Mouse (Mus musculus): ENCODE data around the gene Tlcd2. TPM values are rescaled to one million over a fixed set of nuclear protein-coding genes. Genes with fewer than 3 reads are reported as not detected.
A peak's percentile ranks its signal among the peaks of the same experiment; 100 is the strongest.
"Not testable (repeated sequence)": the region's sequence is repeated elsewhere in the genome, so short reads cannot be mapped to it uniquely, and the experiment has no call there.

The Tlcd2 gene
- total RNA-seq, 1 experiment from 2014 or later, result 1.0 TPM

DNA sequence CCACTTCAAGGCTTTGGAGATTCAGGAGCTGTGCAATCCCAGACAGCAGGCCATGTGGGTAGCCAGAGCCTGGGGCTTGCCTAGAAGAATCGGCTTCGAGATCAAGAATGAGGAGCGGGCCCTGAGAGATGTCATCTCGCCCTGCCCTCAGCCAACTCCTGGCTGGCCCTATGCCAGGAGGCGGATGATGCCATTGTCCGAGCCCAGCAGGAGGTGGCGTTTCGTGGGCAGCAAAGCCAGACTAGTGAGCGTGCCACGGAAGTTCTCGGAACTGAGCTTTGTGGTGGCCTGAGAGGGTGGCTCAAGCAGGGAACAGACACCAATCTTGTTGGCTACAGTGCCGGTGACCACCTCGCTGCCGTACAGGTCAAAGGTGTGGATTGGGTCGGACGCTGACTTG lies 19.9 kb upstream of the Tlcd2 start:
- ATAC-seq (replicated peaks; ENCODE audit: insufficient number of reproducible peaks, low FRiP score, low TSS enrichment, poor library complexity, severe bottlenecking), result no peak

DNA sequence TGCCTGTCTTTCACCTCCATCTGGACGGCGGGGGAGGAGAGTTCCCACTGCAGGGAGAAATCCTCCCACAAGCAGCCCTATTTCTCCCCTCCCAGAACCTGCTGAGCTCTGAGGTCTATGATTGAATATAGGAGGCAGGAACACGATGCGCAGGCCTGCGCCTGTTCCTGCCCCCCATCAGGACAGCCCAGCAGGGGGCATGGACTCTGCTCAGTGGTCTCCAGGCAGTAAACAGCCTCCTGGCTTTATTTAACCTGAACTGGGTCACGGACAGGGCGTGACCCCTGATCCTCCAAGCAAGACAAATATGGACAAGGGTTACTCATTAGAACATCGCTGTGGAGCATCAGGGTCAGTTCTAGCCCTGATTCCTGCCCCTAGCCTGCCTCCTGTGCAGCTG lies 17.8 kb upstream of the Tlcd2 start:
- ATAC-seq (replicated peaks; ENCODE audit: insufficient number of reproducible peaks, low FRiP score, low TSS enrichment, poor library complexity, severe bottlenecking), result no peak

DNA sequence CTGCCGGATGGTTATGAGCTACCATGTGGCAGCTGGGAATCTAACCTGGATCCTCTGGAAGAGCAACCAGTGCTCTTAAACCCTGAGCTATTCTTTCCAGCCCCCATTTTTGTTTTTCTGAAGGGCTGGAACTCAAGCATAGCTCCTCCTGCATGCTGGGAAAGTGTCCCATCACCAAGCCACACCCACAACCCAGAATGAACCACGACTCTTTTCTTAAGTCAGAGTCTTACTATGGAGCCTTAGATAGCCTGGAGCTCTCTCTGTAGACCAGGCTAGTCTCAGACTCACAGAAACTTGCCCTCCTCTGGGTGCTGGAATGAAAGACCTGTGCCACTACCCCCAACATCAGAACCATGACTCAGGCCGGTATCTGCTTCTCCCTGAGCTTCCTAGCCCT lies 12.9 kb upstream of the Tlcd2 start:
- no peak for ATAC-seq (replicated peaks; ENCODE audit: insufficient number of reproducible peaks, low FRiP score, low TSS enrichment, poor library complexity, severe bottlenecking)

DNA sequence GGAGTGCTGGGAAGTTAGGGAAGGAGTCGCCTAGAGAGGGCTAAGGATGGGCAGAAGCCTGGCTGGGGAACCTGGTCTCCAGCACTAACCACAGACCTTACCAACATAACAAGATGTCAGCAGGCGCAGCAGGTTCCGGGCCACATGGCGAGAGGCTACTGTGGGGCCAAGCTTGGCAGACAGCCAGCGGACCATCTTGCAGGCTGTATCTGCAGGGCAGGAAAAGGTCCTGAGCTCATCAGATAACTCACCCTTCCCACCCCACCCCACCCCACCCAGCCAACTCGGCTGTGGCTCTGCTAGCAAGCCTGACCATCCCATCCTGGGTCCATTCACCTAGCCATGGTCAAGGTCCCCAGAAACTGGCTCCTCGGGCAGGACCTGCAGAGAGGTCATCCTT lies 11.8 kb upstream of the Tlcd2 start:
- no peak for ATAC-seq (replicated peaks; ENCODE audit: insufficient number of reproducible peaks, low FRiP score, low TSS enrichment, poor library complexity, severe bottlenecking)

DNA sequence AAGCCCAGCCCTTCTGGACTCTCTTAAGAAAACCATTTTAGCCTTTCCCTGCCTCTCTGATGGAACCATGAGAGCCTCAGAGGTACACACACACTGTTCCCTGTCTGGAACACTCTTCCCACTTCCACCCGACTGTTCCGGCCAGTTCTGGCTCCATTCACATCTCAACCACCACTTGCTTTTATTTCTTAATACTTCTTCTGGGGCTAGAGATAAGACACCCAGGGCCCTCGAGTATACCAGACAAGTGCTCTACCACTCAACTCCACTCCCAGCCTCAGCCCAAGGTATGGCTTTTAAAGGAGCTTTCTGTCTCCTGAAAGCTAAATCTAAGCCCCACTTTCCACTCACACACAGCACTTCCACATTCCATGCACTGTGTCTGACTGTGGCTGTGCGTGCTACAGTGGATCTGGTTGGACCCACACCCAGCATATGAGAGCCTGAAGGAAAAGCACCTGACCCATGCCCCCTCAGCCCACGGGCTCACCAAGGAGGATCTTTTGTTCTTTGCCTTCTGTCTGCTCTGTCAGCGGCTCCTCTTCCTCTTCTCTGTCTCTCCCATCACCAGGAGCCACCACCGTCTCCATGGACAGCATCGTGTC lies 11.1 kb upstream of the Tlcd2 start:
- ATAC-seq (replicated peaks; ENCODE audit: insufficient number of reproducible peaks, low FRiP score, low TSS enrichment, poor library complexity, severe bottlenecking), result no peak

DNA sequence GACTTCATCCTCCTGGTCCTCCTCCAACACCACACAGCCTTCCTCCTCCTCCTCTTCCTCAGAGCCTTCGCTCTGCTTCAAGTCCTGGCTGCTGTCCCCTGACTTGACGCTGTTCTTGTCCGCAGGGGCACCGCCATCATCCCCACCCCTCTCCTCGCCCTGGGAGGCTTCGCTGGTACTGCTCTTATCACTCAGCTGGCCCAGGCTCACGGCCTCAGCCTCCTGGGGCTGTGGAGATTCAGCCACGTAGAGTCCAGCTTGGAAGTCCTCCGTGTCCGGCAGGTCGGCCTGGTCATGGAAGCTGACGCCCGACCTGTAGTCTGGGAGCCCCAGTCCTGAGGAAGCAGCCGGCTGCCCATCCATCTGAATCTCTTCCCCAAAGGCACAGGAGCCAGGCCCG lies 10.6 kb upstream of the Tlcd2 start:
- no peak for ATAC-seq (replicated peaks; ENCODE audit: insufficient number of reproducible peaks, low FRiP score, low TSS enrichment, poor library complexity, severe bottlenecking)

DNA sequence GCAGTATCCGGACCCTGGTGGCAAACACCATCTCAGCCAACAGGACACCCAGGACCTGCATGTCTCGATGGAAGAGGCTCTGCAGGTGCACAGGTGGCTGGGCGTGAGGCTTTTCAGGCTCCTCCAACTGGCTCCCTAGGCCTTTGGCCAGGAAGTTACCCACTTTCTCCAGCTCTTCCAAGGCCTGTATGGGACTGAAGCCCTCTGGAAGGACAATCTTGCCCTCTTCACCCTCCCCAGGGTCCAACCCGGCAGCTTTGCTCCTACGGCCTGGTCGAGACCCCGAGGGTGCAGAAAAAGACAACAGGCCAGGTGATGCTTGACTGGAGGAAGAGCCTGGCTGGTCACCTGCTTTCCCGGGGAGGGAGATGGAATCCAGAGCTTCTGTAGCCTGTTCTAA lies 9.4 kb upstream of the Tlcd2 start:
- ATAC-seq (replicated peaks; ENCODE audit: insufficient number of reproducible peaks, low FRiP score, low TSS enrichment, poor library complexity, severe bottlenecking), result no peak

DNA sequence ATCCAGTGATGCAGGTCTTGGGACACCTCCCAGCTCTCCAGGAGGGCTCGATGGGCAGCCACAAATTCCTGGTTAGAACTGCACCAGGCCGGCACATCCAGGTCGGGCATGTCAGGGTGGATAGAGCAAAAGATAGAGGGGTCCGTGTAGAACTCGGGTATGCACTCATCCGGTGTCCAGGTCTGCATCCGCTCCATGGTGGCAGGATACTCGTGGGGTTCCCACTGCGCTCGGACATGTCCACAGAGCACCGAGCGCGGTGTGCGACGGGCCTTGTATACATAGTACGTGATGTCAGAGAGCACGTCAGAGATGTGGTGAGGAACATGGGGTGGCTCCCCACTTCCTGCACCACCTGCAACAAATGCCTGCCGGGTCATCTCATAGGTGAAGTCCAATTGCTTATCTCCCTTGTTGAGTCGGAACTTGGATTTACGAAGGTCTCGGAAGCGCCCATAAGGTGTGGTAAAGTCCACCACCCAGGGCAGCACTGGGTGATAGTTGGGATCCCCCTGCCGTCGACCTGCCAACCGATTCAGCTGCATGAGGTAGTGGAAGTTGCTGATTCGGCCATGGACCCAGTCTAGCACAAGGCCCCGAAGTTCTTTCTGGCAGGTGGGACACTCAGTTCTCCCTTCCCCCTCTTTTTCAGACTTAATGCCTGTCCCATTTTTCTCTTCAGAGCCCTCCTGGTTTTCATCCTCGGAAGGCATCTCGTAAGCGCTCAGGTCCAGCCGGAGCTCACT lies 8.5 kb upstream of the Tlcd2 start:
- no peak for ATAC-seq (replicated peaks; ENCODE audit: insufficient number of reproducible peaks, low FRiP score, low TSS enrichment, poor library complexity, severe bottlenecking)

DNA sequence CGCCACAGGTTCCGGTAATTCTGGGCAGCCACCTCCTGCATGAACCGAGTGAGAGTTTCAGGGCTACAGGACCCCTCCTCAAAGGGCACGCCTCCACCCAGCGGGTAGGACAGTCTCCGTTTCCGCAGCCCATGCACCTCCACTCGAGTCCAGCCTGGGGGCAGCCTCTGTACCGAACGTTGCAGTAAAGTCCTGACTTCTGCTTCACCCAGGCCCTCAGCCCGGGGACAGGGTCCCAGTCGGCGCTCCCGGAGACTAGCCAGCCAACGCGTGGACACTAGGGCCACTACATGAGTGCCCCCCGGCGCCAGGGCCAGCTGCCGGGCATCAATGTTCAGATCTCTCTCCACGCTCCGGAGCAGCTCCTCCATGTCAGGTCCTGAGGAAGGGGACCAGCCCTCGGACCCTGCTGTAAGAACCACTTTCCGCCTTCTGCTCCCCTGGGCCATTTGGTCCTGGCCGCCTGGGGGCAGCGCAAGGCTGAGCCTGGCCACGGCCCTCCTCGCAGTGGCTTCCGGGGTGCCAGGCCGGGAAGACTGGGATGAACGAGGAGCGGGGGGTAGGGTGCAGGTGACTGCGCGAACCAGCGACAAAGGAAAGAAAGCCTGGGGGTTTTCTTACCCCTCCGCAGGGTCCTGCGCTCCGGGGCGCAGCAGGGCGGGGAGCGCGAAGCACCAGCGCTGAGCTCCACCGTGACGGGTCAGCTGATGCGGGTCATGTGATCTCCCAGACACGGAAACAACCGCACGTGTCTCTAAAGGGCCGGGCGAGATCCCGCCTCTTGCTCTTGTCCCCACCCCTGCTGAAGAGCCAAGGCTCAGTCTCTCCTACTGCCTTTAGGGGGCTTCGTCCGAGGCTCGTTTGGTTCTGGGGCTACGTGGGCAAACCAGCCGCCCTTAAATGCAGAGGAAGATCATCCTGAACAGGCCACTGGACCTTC lies 7.3 kb upstream of the Tlcd2 start, which contains the start of gene Wdr81:
Gene Wdr81, minus strand, starts transcription at position 727 of the 940 bp plus-strand sequence.
- ATAC-seq (replicated peaks; ENCODE audit: insufficient number of reproducible peaks, low FRiP score, low TSS enrichment, poor library complexity, severe bottlenecking), result peak; percentile 68

DNA sequence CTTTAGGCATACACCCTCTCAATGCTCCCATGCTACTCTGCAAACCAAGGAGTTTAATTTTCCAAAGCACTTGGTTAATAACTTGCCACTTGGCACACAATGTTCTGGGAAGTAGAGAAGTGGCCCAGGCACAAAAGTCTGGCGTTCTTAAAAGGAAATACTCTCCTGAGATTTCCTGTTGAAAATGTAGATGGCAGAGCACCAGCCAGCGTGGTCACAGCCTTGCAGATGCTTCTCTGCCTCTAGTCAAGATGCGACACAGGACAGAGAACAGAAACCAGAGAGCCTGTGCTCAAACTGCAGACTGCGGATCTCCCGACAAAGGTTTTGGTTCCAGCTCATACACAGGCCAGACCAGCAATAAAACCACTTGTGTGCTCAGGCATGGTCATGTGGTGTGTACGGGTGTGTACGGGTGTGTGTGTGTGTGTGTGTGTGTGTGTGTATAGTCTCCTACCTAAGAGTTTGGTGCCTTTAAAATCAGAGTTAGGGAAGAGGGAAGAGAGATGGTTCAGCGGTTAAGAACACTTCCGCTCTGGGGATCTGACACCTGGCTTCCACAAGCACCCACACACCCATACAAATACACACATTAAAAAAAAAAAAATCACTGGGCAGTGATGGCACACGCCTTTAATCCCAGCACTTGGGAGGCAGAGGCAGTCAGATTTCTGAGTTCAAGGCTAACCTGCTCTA lies 6.3 kb upstream of the Tlcd2 start:
- no peak for ATAC-seq (replicated peaks; ENCODE audit: insufficient number of reproducible peaks, low FRiP score, low TSS enrichment, poor library complexity, severe bottlenecking)

DNA sequence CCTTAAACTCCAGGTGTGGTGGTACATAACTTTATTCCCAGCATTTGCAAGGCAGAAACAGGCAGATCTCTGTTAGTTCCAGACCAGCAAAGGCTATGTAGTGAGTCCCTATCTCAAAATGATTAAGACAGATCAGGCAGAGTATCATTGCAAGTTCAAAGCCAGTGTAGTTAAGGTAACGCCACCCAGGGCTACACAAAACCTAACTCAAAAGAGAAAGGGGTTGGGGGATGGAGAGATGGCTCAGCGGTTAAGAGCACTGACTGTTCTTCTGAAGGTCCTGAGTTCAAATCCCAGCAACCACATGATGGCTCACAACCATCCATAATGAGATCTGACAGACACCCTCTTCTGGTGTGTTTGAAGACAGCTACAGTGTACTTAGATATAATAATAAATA lies 5.5 kb upstream of the Tlcd2 start:
- ATAC-seq (replicated peaks; ENCODE audit: insufficient number of reproducible peaks, low FRiP score, low TSS enrichment, poor library complexity, severe bottlenecking), result not testable (repeated sequence)

DNA sequence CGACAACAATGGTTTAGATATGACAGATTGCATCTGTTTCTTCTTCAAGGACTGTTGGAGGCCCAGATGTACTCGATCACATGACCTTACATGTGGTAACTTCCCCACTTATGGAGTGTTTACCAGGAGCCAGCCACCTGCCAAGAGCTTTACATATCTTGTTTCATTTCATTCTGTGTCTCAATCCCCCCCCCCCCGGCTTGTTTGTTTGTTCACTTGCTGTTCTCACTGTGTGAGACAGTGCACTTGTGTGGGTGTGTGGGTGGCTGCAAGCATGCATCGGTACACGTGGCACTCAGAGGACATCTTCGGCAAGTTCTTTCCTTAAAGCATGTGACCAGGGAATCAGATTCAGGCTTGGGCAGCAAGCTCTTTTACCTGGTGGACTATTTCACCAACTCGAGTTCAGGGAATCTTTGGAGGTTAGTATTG lies 5.1 kb upstream of the Tlcd2 start:
- no peak for ATAC-seq (replicated peaks; ENCODE audit: insufficient number of reproducible peaks, low FRiP score, low TSS enrichment, poor library complexity, severe bottlenecking)

DNA sequence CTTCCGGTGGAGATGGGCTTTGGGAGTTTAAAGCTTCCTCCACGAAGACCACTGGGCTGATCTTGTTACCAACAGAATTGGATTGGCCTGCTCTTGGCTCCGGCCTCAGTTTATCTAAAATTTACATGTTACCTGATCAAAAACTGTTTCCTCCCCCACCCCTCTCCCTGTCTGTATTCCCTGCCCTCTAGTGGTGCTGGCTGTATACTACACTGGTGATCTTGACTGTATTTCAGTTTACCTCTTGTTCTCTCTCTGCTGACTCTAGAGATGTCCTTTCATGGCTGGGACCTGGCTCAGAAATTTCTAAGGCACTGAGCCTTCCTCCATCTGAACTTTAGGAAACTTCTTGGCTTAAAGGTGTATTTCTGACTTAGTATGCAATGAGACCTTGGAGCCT lies 3.3 kb upstream of the Tlcd2 start:
- no peak for ATAC-seq (replicated peaks; ENCODE audit: insufficient number of reproducible peaks, low FRiP score, low TSS enrichment, poor library complexity, severe bottlenecking)

DNA sequence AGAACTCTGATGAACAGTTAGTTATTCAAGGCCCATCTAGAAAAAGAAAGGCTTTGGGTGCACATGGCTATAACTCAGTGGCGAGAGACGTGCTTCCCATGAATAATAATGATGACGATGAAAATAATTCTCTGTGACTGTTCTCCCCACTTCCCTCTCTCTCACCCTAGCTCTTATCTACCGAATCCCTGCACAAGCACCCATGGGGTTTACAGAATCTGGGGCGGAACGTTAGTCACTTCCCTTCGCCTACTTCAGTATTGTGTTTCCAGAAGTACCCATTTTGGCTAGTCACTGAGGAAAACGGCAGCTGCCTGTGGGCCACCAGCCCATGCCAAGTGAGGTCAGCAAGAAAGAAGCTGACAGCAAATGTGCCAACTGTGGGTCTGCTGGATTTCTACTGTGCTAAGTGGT lies 2.9 kb upstream of the Tlcd2 start:
- ATAC-seq (replicated peaks; ENCODE audit: insufficient number of reproducible peaks, low FRiP score, low TSS enrichment, poor library complexity, severe bottlenecking), result no peak; the same call in 1 of the 2 replicates

DNA sequence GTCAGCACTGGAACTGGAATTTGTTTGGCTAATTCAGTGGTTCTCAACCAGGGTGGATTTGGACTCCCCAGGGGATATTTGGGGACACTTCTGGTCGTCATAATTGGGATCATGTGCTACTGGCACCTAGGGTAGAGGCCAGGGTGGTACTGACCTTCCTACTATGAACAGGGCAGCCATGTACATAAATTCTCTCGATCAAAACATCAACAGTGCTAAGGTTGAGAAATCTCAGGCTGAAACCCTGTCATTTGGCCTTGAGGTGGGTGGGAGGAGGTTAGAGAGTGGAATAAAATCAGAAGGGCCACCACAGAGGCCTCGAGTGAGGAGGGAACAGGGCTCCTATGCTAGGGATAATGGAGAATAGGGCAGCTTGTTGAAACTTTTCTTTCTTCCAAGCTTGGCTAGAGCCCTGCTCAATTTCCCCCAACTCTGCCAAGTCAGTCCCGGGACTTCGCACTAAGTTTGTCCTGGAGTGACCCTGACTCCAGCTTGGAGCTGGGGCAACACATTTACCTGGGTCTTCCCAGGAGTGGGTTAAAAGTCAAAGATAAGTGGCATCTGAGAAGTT lies 2.3 kb upstream of the Tlcd2 start:
- no peak for ATAC-seq (replicated peaks; ENCODE audit: insufficient number of reproducible peaks, low FRiP score, low TSS enrichment, poor library complexity, severe bottlenecking)

DNA sequence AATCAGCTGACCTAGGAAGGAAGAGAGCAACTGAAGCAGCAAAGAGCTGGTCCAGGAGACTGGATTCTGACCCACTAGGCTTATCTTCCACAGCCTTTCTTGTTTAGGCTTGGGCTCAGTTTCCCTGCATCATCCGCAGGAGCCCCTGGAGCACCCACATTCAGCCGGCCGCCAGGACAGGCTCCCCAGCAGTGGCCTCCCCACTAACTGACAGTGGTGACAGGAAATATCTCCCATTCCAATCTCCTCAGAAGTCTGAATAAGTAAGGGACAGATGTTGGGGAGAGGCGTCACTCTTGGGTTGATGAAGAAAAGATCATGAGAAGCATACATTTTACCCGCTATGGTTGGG lies 1.8 kb upstream of the Tlcd2 start:
- ATAC-seq (replicated peaks; ENCODE audit: insufficient number of reproducible peaks, low FRiP score, low TSS enrichment, poor library complexity, severe bottlenecking), result no peak

DNA sequence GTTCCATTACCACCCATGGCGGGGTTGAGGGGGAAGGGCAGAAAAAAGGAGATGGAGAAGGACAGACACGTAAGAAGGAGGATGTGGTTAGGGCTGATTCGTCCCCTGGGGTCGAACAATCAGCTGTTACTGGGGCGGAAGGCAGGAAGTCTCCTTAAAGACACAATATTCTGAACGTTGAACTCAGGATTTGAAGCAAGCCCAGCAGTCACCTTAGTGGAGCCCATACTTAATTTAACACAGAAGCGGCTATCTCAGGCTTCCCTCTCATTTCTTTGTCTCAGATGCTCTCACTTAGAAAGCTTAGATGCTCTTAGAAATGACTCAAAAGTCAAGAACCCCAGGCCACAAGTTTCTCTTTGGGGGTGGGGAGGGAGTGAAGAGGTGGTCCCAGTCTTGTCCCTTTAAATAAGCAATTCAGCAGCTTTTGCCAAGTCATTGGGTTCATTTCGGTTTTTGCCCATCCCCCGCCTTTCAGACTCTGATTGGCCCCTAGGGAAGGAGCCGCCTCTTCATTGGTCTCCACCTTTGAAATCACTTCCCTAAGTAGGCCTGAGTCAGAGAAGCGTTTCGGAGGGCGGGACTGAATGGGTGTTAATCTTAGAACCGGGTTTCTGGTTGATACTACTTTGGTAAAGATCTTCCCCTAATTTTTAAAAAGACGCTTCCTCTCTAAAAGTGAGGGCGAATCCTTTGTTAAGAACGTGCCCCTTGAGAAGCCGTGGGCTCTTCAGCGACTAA lies 1.2 kb upstream of the Tlcd2 start:
- peak; percentile 44 for ATAC-seq (replicated peaks; ENCODE audit: insufficient number of reproducible peaks, low FRiP score, low TSS enrichment, poor library complexity, severe bottlenecking)

DNA sequence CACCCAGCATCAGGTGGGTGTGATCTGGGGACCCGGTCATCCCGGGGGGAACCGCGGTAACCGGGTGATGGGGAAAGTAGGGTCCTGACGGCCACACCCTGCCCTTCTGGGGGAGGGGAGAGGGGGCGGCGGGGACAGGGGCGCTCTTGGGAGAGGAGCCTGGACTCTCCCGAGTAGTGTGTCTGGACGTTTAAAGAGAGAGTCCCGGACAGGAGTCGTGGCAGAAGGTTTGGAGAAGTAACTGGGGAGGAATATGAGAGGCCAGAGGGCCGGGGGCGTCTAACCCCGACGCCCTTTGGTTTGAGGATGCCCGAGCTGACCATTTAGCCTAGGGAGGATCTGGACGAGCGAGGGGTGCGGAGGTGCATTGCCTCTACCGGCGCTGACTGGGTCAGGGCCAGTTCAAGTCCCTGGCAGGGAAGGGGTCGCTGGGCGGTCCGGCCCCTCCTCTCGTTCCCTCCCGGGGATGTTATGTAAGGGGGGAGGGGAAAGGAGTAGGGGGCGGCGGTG lies 283 bp downstream of the Tlcd2 start:
- no peak for ATAC-seq (replicated peaks; ENCODE audit: insufficient number of reproducible peaks, low FRiP score, low TSS enrichment, poor library complexity, severe bottlenecking)
